Mouse (Mus musculus) lung, postnatal 10 days (tissue): ENCODE data around the gene Pdlim1.
A peak's percentile ranks its signal among the peaks of the same experiment; 100 is the strongest.

ENCODE experiments used
- DNase-seq: peaks from one replicate; pipeline ENCODE4 v3.0.0; 2021

Gene Pdlim1

DNA sequence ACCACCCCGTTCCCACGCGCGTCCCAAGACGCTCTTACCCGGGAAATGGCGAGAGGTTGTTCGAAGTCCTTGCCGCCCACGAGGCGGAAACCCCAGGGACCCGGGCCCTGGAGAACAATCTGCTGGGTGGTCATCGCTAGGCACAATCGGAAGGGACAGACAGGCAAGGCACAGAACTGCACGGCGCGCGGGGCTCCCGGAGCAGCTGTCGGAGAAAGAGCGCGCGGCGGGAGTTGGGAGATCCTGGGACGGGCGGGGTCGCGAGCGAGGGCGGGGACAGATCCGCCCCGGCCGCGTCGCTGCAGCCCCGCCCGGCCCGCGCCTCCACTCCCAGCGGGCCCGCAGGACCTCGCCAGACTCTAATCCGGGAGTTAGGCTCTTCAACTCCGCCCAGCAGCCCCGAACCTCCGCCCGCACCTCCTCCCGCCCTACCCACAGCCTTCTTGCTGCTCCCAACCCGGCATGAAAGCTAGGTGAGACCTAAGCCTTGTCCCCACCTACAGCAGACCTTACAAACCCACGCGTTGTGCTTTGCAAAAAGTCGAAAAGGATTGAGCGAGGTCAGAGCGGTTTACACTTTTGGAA lies at the start of gene Pdlim1:
Gene Pdlim1 (minus strand): TSS at position 535 of the 585 bp plus-strand sequence.
- peak; percentile 85 for DNase-seq

DNA sequence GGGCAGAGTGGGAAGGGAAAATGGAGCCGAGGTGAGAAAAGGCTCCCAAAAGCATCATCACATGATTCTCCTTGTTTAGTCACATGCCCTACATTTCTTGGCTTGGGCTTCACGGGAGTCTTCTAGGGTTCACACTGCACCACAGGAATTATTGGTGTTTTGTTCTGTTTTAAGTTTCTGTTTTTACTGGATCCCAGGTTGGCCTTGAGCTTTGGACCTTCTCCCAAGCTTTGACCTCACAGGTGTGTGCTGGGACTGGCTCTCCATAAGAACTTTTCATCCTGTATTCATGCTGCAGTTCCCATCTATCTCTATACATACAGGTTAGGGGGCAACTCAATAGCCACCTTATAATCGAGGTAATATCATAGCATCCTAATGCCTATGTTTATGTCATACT lies 47.6 kb upstream of the Pdlim1 start:
- no peak for DNase-seq

DNA sequence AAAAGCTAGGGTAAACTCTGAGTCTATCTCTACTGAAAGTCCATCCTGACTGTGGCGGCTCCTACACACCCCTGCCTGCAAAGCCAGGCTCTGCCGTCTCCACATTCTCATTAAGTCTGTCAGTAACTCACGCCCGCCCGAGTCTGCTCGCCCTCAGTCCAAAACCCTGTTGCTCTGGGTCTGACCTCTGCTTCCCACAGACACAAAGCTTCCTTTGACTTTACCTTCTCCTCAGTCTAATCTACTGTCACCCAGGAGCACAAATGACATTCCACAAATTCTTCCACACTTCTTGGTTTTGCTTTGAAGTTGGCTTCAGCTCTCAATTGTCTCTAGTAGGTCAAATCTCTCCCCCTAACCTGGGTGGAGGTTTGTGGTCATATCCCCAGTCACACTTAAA lies 46.9 kb upstream of the Pdlim1 start:
- DNase-seq, result no peak

DNA sequence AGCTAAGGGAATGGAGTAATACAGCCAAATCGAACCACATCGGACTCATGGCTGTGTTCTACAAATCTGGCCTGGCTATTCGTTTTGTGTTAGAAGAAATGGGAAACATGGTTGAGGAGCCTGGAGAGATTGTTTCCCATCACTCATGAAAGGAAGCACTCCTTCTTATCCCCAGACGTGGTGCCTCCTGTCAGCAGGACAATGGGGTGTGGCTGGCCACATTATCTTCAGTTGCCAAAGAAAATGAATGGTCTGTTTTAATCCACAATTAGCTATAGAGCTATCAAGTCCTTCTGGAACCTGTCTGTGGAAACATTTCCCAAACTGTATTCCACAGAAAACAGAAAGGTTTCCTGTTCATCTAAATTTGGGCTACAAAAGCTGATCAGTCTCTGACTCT lies 45.4 kb upstream of the Pdlim1 start:
- DNase-seq, result no peak

DNA sequence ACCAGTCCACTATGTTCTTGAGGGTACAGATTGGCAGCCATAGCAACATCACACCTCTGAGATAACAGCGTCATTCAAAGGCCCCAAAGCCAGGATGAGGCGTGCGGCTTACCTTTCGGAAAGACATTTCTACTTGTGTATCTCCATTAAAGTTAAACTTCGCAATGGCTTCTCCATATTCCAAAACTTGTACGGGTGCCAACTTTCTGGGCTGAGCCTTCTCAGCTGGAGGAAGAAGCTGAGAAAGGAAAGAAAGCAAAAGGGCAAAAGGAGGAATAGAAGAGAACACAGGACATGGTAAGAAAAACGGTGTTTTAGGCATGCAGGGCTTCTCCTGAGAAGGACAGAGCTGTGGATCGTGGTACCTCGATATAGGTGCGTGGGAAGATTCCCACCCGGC lies 42.6 kb upstream of the Pdlim1 start:
- DNase-seq, result no peak

DNA sequence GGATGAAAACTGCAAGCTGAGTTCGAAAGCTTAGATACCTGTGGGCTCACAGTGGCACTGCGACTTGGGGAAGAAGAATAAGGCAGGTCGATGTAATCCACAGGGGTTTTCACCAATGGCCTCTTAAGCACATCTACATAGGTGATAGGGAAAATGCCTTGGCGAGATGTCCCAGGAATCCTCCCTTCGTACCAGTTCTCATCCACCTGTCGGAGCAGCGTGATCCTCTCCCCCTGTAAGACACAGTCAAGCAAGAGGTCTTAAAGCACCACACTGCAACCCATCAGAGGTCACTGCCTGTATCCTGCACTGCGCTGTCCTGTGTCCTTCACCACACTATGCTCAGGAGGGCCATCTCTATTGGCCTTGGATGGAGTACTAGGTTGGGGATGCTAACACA lies 40.0 kb upstream of the Pdlim1 start:
- DNase-seq, result no peak

DNA sequence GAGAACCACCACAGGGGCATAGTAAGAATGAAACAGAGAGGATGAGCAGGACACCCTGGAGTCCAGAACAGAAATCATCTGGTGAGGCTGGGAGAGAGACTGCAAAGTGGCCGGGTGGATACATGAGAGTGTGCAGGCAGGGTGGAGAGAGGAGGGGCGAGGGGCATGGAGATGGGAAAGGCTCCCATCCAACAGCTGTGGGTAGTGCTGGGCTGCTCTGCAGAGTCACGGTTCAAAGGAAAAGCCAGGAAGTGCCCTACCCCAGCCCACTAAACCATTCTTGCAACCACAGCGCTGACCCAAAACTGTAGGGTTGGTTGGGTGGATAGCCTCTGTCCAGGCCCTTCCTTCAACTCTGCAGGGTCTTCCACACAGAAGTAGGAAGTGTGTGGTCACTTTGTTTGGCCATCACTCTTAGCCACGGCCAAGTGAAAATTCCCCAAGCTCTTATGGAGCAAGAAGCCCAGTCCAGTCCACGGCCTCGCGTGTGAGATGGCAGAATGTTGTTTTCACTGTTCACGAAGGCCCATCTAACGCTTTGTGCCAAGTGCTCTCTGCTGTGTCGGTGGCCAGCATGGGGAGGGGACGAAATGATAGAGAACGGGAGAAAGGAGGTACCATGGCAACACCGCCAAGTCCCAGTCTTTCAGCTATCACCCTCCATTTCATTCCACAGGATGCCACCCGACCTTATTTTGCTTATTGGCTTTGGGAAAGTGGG lies 38.9 kb upstream of the Pdlim1 start:
- no peak for DNase-seq

DNA sequence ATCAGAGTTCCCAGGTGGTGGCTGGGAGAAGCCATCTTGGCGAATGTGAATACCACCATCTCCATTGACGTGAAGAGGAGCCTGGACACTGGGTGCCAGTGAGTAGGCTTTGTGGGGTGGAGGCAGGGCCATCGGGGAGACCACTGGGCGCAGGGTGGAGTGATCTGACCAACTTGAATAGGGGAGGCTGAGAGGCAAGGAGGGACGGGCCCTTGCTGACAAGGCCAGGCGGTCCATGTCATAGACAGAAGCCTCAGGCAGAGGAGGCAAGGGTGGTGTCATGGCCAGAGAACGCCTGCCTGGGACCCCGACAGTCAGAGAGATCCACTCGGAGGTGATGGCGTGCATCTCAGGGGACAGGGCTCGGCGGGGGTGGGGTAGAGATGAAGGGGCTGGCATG lies 38.3 kb upstream of the Pdlim1 start:
- DNase-seq, result no peak

DNA sequence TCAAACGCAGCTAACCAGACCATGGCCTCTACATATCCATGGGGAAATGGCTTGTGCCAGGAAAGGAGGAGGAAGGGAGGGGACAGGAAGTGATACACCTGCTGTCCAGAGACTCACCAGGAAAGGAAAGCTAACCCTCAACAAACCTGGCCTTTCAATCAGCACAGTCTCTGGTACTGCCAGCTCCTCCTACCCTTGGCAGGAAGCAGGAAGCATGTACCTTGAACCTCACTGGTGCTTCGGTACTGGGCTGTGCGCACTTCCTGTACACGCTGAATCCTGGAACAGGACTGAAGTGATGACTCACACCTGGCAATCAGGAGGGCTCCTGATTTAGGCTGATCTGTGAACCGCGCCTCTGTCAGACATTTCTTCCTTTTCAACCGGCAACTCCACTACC lies 35.9 kb upstream of the Pdlim1 start:
- DNase-seq, result no peak

DNA sequence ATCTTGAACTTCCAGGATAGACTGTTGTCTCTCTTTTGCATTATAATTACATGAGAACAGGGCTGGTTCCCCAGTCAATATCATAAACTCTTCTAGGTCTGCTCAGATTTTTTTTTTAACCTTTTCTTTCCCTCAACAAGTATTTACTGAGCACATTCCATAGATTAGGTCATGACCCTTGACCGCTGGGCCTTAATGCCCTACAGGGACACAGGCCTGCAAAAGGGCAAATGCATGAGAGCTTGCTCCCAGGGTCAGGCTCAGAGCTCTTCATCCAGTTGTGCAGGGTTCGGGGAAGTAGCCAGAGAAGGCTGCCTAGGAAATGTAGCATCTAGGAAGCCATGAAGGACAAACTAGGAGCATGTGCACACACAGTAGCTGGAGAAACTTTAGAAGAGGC lies 35.0 kb upstream of the Pdlim1 start:
- DNase-seq, result no peak

DNA sequence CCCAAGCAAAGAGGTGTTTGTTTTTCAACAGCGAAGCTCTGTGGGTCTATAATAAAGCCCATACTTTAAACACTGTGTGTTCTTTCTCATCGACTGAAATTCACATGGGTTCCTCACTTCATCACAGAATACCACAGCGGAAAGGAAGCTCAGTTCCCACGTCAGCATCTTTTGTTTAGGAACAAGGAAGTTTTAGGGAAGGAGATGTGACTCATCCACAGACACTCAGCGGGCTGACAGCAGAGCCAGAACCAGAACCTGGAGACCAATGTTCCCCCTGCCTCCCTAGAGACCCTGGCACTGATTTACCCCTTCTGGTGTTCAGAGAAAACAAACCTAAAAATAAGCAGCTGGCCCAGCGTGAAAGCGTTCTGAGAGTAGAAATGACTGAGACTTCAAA lies 33.8 kb upstream of the Pdlim1 start:
- no peak for DNase-seq

DNA sequence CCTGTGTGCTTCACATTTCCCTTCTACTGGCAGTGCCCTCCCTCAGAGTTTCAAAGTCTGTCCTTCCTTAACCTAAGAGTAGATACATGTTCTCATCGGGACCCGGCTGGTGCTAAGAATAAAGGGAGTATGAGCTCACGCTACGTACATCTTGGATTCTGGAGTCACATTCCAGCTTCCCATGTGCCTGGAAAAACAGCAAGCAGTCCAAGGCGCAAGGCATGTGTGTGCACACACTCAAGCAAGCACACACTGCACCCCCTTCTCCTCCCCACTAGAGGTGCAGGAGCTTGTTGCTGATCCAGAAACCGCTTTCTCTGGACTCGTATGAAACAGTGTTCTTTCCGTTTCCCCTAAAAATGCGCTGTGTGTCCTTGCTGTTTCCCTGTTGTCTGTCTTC lies 31.3 kb upstream of the Pdlim1 start:
- DNase-seq, result peak; percentile 58

DNA sequence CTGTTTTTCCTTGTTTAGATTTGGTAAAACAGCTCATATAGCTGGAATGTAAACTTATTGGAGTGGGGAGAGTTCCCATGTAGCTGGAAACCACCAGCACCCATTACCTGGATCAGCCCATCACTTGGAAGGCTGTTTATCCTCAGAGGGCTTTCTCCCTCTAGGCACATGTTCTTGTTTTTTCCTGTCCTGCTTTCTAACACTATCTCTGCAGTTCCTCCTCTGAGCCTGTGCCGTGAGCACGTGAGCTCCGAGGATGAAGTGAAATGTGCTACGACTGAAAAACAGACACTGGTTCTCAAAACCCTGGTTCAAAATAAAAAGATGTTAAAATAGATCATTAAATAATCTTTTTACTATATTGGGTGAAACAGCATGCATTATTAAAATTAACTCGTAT lies 30.8 kb upstream of the Pdlim1 start:
- no peak for DNase-seq

DNA sequence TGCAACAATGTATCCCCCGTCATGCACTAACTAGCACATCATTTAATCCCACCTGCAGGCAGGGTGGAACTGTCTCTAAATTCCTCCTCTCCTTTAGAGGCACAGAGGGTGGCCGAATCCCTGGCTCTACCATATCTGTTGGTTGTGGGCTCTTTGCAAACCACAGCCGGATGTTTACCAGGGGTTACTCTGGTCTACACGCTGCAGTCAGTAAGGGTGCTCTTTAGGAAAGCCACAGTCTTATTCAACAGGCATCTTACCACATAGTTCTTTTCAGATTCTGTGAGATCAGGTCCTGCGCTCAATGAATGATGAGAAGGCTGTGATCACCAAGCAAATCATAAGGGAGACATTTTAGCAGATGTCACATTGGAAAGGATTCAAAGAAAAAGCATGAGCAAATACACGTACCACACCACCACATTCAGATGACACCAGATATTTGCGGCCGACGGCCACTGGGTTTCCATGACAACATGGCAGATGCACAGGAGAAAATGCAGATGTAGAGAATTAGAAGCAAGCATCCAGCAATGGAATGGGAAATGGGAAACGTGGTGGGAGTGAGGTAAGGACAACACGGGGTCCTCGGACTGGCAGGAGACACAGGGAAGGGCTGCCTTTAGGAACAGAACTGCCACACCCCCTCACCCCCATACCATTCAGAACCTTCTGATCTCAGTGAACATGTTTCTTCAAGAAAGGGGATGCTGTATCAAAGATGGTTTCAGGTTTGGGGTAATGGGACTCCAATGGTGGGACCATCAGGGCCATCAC lies 28.5 kb upstream of the Pdlim1 start:
- DNase-seq, result no peak

DNA sequence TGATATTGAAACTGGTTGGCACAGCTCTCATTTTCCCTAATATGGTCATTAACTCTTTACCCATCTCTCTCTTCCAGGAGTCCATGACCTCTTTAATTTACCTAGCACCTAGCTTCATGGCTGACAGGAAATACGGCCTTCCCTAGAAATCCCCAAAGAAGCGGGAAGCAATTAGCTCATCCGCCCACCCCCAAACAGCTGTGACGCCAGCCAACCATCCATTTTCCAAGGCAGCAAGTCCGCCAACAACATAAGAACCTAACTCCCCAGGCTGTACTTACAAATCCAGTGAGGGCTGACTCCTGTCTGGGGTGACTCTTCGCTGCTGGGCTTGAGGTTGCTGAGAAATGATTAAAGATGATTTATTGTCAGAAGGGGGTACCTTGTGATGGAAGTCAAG lies 27.5 kb upstream of the Pdlim1 start:
- no peak for DNase-seq

DNA sequence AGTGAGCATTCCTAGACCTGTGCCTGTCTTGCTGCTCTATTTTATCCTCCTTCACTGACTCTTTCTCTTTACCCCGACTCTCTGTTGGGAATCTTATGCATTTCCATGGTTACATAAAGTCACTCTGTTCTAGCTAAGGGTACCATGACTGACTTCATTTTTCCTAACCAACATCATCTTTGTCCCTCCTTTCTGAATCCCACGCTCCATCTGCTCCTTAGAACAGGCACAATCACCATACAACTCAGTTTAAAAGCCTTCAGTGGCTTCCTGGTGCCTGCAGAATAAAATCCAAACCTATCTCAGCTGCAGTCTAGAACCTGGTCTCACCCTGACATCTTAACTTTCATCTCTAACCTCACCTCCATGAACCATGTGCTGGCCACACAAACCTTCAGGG lies 26.9 kb upstream of the Pdlim1 start:
- DNase-seq, result no peak

DNA sequence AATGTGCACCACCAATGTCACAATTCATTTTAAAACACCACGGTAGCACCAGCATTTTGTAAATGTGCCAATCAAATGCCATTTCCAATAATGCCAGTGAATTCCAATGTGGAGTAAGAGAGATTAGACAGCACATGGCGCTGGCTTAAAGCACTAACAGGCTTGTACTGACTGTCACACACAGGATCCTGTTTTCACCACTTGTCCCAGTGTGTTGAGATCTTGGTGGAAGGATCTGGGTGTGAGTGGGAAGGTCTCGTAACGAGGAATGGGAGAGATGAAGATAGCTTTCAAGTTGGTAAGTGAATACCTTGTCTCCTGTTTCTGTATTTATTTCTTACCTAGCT lies 26.1 kb upstream of the Pdlim1 start:
- DNase-seq, result no peak

DNA sequence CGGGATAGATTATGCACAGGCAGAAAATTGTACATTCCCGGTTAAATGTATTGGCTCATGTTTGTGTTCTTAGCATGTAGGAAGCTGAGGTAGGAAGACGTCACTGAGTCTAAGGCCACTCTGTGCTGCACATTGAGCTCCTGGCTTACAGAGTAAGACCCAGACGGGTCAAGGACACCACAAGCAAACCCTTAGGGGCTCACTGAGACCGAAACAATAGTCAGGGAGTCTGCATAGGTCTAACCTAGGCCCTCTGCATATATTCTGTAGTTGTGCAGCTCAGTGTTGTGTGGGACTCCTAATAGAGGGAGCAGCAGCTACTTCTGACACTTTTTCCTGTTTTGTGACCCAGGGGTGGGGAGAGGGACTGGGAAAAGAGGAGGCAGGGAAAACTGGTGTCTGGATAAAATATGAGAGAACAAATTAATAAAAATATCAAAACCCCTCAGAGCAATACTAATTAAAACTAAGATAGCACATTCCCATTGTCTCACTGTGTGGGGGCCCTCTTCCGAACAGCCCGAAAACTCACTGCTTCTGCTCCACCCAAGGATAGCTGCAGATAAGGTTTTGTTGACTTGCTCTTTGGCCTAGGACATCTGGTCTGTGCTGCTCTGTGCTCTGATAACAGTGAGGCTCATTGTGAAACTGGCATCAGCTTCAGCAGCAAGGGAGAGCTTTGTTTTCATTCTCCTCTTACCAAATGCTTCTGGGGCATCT lies 25.6 kb upstream of the Pdlim1 start:
- DNase-seq, result no peak

DNA sequence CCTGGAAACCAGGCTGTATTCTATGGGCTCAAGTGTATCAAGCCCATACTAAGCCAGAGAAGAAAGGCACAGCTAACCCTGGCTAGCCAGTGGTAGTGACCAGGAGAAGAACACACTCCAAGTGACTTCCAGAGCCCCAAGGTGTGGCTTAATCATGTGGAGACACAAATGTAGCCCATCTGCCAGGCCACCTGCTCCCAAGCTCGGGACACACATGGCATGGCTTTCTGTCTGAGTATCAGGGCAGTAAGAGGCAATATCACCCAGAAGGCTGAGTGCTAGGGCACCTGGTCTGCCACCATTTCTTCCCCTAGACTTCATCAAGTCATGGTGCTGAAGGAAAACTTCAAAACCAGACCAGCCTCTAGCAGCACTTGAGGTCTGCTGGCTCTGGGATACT lies 22.6 kb upstream of the Pdlim1 start:
- no peak for DNase-seq

DNA sequence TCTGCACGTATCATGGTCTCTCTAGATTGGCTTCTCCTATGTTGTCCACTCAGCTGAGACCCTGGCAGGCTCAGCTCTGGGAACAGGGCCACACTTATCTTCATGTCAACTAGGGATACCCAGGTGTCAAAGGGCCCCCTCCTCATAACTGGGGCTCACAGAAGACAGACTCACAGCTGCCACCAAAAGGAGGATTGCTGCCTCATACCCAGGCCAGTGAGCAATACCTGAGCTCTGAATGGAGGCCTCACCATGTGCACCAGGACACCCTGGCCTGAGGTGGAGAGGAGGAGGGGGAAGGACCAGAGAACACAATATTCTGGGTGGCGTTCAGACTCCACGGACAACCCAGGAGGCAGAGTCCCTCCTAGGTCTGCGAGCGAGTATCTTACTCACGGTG lies 22.1 kb upstream of the Pdlim1 start:
- no peak for DNase-seq

DNA sequence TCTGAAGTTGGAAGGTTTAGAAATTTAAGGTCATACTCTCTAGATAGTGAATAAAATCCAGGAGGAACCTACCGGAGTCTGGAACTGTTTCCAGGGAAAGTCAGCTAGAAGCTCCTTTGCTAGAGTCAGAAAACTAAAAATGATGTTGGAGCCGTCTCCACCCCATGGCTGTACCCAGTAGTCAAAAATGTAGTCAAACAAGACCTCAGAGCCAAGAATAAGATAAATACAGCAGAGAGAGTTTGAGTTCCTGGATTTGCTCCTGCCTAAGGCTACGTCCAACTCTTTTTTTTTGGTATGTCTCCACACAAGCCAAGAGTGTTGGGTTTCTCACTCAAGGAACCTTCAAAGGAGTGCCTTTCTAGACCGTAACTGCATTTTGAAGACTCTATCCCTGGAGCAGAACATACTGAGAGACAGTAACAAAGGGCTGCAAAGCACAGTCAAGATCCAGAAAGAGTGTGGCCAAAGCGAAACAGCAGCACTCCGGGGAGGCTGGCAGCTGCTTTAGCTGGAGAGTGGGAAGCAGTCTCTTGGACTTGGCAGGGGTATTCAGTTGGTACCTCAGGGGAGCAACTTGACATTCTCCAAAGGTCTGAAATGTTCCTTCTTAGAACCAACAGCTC lies 18.6 kb upstream of the Pdlim1 start:
- no peak for DNase-seq

DNA sequence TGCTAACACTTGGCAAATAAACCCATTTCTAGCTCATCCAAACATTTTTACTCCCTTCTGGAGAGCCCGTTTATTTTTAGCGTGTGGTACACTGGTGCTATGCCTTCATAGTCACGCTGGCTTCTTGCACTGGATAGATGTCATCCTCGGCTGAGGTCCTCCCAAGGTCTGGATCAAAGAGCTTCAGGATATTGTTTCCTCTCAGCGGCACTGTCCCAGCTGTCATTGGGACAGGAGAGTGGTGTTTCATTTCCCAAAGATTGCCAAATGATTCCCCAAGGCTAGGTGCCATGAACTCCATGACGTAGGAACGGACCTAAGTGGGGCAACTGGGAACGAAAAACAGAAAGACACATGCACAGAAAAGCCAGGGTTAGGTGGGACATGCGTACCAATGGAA lies 16.8 kb upstream of the Pdlim1 start:
- no peak for DNase-seq

DNA sequence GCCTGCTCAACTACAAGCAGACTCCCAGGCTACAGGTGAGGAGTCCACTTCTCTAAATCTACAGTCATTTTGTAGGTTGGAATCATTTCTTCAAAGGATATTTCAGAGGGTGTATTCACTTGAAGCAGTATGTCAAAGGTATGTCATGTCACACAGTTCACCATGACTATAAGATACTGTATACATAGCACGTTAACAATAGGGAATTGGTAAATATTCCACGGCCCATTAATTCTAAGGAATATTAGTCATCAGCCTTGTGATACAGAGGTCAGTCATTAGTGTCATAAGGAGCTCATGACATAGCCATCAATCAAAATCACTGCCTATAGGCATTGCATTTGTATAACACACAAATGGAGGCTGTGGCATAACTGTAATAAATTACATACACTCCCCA lies 13.1 kb upstream of the Pdlim1 start:
- no peak for DNase-seq
